Mouse (Mus musculus) lung, embryonic 15.5 days (tissue): ENCODE data around the gene Npas3. TPM values are rescaled to one million over a fixed set of nuclear protein-coding genes. Genes with fewer than 3 reads are reported as not detected.
A peak's percentile ranks its signal among the peaks of the same experiment; 100 is the strongest.

Experiments
- ATAC-seq: fragments of 200-750 bp; cut with Nextera tagmentation; 2 replicates; pipeline ENCODE4 v1.8.0; 2017; ENCODE audit warnings: moderate number of reproducible peaks, borderline replicate concordance; ENCODE audit not compliant: low FRiP score, low TSS enrichment; ENCODE audit errors: extremely low read depth
- H3K27ac ChIP-seq: fragments of 300-500 bp; sonication (generic); 2 replicates; pipeline ENCODE4 v1.5.1; 2015; ENCODE audit warnings: moderate library complexity, mild to moderate bottlenecking, inconsistent platforms
- H3K27me3 ChIP-seq: fragments of 300-500 bp; sonication (generic); 2 replicates; pipeline ENCODE4 v1.6.1; 2015; ENCODE audit warnings: inconsistent platforms
- H3K36me3 ChIP-seq: fragments of 300-500 bp; sonication (generic); 2 replicates; pipeline ENCODE4 v1.6.1; 2015; ENCODE audit warnings: inconsistent platforms
- H3K4me1 ChIP-seq: fragments of 300-500 bp; sonication (generic); 2 replicates; pipeline ENCODE4 v1.6.1; 2015; ENCODE audit warnings: inconsistent platforms
- H3K4me2 ChIP-seq: fragments of 300-500 bp; sonication (generic); 2 replicates; pipeline ENCODE4 v1.6.1; 2015; ENCODE audit warnings: inconsistent platforms, mild to moderate bottlenecking, moderate library complexity
- H3K4me3 ChIP-seq: fragments of 300-500 bp; sonication (generic); 2 replicates; pipeline ENCODE4 v1.5.1; 2015; ENCODE audit warnings: mild to moderate bottlenecking, inconsistent platforms
- H3K9ac ChIP-seq: fragments of 300-500 bp; sonication (generic); 2 replicates; pipeline ENCODE4 v1.6.1; 2015; ENCODE audit warnings: inconsistent platforms
- H3K9me3 ChIP-seq: fragments of 300-500 bp; sonication (generic); 2 replicates; pipeline ENCODE4 v1.6.1; 2016; ENCODE audit warnings: inconsistent platforms
- WGBS: fragments of 180-500 bp; shearing (Covaris S2); methylation state at CpG from one replicate; pipeline ENCODE4 v1.1.7; 2015; 5-methylcytosine and 5-hydroxymethylcytosine counted together
- polyA plus RNA-seq: library from polyadenylated mRNA; unstranded; fragments of >200 nt; fragmentation: Nextera tagmentation; extraction: Ambion mirVana; gene quantifications from 2 replicates; pipeline ENCODE4 v1.2.1, GENCODE M21; 2015

Gene Npas3
- polyA plus RNA-seq, 1 experiment from 2014 or later, result 0.59 TPM

GRCm38 (mm10) chr12:54044606-54045334 is 796.3 kb downstream of the Npas3 start:
- Histone ChIP-seq H3K4me2 (no peak overlapping the region), H3K36me3 (no peaks in the 10 kb centered on the region), H3K27ac (no peak overlapping the region), H3K4me1 (no peaks in the 10 kb centered on the region), H3K9me3 (no peaks in the 10 kb centered on the region), H3K27me3 (peaks cover 3% of the 10 kb centered on the region; the same call in 1 of the 2 replicates), H3K9ac (no peak overlapping the region), H3K4me3 (no peak overlapping the region)
- WGBS, result 71% methylated on average over 15 of the region's 15 CpGs
- ATAC-seq, result no peak

DNA sequence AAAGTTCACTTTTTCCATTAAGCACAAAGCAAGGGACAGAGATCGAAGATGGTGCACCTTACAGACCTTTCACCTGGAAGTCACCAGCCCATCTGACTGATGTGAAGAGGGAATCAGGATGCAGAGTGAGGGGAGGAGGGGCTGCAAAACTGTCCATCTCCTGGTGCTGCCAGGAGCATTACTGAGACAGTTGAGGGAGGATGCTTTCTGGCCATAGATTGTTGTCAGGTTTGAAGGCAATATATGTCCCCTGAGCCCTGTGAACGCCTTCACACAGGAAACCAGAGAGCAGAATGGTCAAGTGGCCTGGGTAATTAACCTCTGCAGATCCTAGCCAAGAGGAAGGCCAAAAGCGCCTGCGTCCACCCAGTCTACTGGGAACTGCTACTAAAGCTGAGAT is 796.9 kb downstream of the Npas3 start:
- Histone ChIP-seq H3K36me3 (no peaks in the 10 kb centered on the region), H3K27me3 (peaks cover 3% of the 10 kb centered on the region; the same call in 1 of the 2 replicates), H3K4me3 (no peak overlapping the region), H3K4me2 (no peak overlapping the region), H3K9ac (no peak overlapping the region), H3K27ac (no peak overlapping the region), H3K9me3 (no peaks in the 10 kb centered on the region), H3K4me1 (no peaks in the 10 kb centered on the region)
- no peak for ATAC-seq
- 73% methylated on average over 4 of the region's 4 CpGs for WGBS

GRCm38 (mm10) chr12:54046824-54047223 is 798.3 kb downstream of the Npas3 start:
- Histone ChIP-seq H3K4me1 (no peaks in the 10 kb centered on the region), H3K9me3 (no peaks in the 10 kb centered on the region)

DNA sequence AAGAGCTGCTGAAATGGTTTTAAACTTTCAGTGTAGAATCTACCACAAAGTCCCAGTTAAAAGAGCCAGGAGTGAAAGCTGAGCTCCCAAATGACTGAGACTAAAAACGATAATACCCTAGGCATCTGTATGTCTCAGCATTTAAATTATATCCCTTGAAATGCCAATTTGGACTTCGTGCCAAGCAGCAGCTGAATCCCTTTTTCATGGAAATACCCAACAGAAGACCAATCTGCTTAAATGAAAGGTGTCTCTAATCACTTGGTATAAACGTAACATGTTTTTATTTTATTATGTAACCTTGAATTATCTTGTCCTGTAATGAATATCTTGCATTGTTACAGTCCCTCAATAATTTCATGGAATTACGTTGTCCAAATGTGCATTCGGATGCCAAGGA is 799.6 kb downstream of the Npas3 start:
- H3K9me3 ChIP-seq, result no peaks in the 10 kb centered on the region
- ATAC-seq, result no peak
- H3K36me3 ChIP-seq, result no peaks in the 10 kb centered on the region
- no peaks in the 10 kb centered on the region for H3K4me1 ChIP-seq
- no peaks in the 10 kb centered on the region; the same call in 1 of the 2 replicates for H3K27me3 ChIP-seq
- no peak overlapping the region for H3K4me2 ChIP-seq
- H3K9ac ChIP-seq, result no peak overlapping the region
- WGBS, result 81% methylated on average over 5 of the region's 5 CpGs
- no peak overlapping the region for H3K27ac ChIP-seq
- H3K4me3 ChIP-seq, result no peak overlapping the region

More at GRCm38 (mm10) chr12:54046824-54047223, 798.3 kb downstream of the Npas3 start:
- H3K4me3 ChIP-seq, result no peak overlapping the region
- H3K9ac ChIP-seq, result no peak overlapping the region
- ATAC-seq, result no peak
- WGBS, result 66% methylated on average over 6 of the region's 6 CpGs
- no peak overlapping the region for H3K4me2 ChIP-seq
- H3K27ac ChIP-seq, result no peak overlapping the region
- H3K36me3 ChIP-seq, result no peaks in the 10 kb centered on the region
- peaks cover 2% of the 10 kb centered on the region; the same call in 1 of the 2 replicates for H3K27me3 ChIP-seq

GRCm38 (mm10) chr12:54049926-54050325 is 801.4 kb downstream of the Npas3 start:
- no peaks in the 10 kb centered on the region for H3K27me3 ChIP-seq
- no peaks in the 10 kb centered on the region for H3K36me3 ChIP-seq
- no peaks in the 10 kb centered on the region for H3K4me1 ChIP-seq
- no peak for ATAC-seq
- no peak overlapping the region for H3K4me2 ChIP-seq
- 85% methylated on average over 4 of the region's 4 CpGs for WGBS
- no peak overlapping the region for H3K4me3 ChIP-seq
- no peak overlapping the region for H3K9ac ChIP-seq
- no peaks in the 10 kb centered on the region for H3K9me3 ChIP-seq
- H3K27ac ChIP-seq, result no peak overlapping the region

DNA sequence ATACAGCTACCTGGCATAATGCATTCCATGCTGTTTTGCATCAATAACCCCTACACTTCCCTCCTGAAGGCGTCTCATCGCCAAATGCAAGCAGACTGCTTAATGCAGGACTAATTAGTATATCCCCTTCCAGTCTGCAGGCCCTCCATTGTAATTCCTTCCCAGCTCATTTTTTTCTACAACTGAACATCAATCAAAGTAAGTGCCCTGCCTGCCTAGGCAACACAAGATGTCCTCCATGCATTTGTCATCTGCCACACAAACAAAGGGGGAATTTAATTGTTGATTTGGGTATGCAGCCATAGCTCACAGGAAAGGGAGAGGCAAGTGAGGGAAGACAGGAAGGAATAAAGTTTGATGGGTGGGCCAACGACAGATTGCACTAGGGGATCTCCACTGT is 804.5 kb downstream of the Npas3 start:
- H3K27me3 ChIP-seq, result peaks cover 19% of the 10 kb centered on the region; the same call in 1 of the 2 replicates
- no peak overlapping the region for H3K4me3 ChIP-seq
- H3K4me2 ChIP-seq, result no peak overlapping the region
- no peaks in the 10 kb centered on the region for H3K36me3 ChIP-seq
- no peaks in the 10 kb centered on the region for H3K4me1 ChIP-seq
- no peak overlapping the region for H3K9ac ChIP-seq
- no peak overlapping the region for H3K27ac ChIP-seq
- 64% methylated on average over 3 of the region's 3 CpGs for WGBS
- no peak for ATAC-seq
- H3K9me3 ChIP-seq, result no peaks in the 10 kb centered on the region

- ATAC-seq, result no peak
- no peak overlapping the region for H3K4me2 ChIP-seq
- no peak overlapping the region for H3K4me3 ChIP-seq
- no peak overlapping the region for H3K27ac ChIP-seq
- no peak overlapping the region for H3K9ac ChIP-seq
- no peaks in the 10 kb centered on the region for H3K9me3 ChIP-seq
- H3K4me1 ChIP-seq, result no peaks in the 10 kb centered on the region
- WGBS, result 85% methylated on average over 6 of the region's 6 CpGs
- H3K36me3 ChIP-seq, result no peaks in the 10 kb centered on the region
- peaks cover 23% of the 10 kb centered on the region; the same call in 1 of the 2 replicates for H3K27me3 ChIP-seq
These were observed 805.1 kb downstream of the Npas3 start for GRCm38 (mm10) chr12:54053598-54053997.

DNA sequence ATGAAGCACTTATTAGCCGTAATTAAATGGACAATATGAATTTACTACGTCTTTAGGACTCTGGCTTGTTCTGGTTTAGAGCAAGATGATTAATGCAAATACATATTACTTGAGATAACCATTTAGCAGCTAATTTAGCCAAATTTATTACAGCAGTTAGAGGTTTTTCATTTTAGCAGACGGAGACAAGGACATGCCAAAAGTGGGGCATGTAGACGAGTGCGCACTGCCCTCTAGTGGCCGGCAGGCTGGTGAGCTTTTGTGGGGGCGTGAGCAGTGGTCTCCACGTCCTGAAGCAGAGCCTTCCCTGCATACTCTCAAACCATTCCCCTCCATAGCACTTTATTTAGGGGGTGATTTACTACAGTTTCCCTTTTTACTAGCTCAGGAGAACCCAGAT is 812.3 kb downstream of the Npas3 start:
- no peak overlapping the region for H3K4me3 ChIP-seq
- H3K4me1 ChIP-seq, result no peaks in the 10 kb centered on the region
- peaks cover 82% of the 10 kb centered on the region for H3K27me3 ChIP-seq
- H3K36me3 ChIP-seq, result no peaks in the 10 kb centered on the region
- H3K27ac ChIP-seq, result no peak overlapping the region
- WGBS, result 10% methylated on average over 8 of the region's 8 CpGs
- ATAC-seq, result no peak
- no peak overlapping the region for H3K9ac ChIP-seq
- H3K9me3 ChIP-seq, result no peaks in the 10 kb centered on the region
- H3K4me2 ChIP-seq, result no peak overlapping the region

DNA sequence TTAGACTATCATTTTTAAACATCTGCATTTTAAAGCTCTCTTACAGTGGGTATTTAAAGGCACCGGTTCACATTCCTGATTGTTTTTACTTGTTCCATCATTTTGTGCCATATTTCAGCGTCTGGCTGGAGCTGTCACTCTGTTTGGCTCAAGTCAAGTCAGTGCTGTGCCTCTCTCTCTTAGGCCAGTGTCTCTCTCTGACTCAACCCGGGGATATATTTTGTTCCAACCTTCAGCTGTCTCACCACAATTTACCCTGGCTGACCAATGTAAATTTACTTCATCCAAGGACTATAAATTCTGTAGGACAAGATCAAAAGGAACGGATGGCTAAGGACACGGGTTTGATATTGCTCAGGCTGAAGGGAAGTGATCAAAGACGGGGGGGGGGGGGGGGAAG is 812.7 kb downstream of the Npas3 start:
- H3K4me2 ChIP-seq, result no peak overlapping the region
- no peaks in the 10 kb centered on the region for H3K36me3 ChIP-seq
- H3K27ac ChIP-seq, result no peak overlapping the region
- H3K27me3 ChIP-seq, result peaks cover 80% of the 10 kb centered on the region
- no peak overlapping the region for H3K9ac ChIP-seq
- WGBS, result 42% methylated on average over 6 of the region's 6 CpGs
- no peak overlapping the region for H3K4me3 ChIP-seq
- no peak for ATAC-seq
- H3K9me3 ChIP-seq, result no peaks in the 10 kb centered on the region
- no peaks in the 10 kb centered on the region for H3K4me1 ChIP-seq

- peaks cover 12% of the 10 kb centered on the region for H3K4me1 ChIP-seq
- H3K27me3 ChIP-seq, result peaks cover 83% of the 10 kb centered on the region
- H3K4me2 ChIP-seq, result no peak overlapping the region
- H3K36me3 ChIP-seq, result no peaks in the 10 kb centered on the region
- no peak for ATAC-seq
- no peak overlapping the region for H3K9ac ChIP-seq
- WGBS, result 75% methylated on average over 16 of the region's 16 CpGs
- H3K27ac ChIP-seq, result no peak overlapping the region
- H3K4me3 ChIP-seq, result no peak overlapping the region
- no peaks in the 10 kb centered on the region for H3K9me3 ChIP-seq
These were observed 816.5 kb downstream of the Npas3 start for GRCm38 (mm10) chr12:54064986-54065385.

DNA sequence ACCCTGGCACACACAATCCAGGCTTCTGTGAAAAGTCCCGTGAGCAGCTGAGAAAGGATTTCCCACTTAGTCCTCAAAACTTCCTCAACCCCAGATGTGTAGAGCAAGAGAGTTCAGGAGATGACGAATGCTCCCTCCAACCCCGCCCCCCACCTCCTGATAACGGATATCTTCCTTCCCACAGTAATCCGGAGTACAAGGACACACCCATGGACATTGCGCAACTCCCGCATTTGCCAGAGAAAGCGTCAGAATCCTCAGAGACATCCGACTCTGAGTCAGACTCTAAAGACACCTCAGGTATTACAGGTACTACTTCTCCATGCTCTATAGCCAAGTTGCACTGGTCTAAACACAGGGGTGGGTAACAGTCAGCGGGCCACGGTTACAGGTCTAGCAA is 817.1 kb downstream of the Npas3 start:
- 51% methylated on average over 11 of the region's 11 CpGs for WGBS
- H3K27me3 ChIP-seq, result peaks cover 82% of the 10 kb centered on the region
- H3K27ac ChIP-seq, result no peak overlapping the region
- no peak for ATAC-seq
- no peaks in the 10 kb centered on the region for H3K9me3 ChIP-seq
- H3K9ac ChIP-seq, result no peak overlapping the region
- no peak overlapping the region for H3K4me2 ChIP-seq
- H3K36me3 ChIP-seq, result no peaks in the 10 kb centered on the region
- no peak overlapping the region for H3K4me3 ChIP-seq
- H3K4me1 ChIP-seq, result peaks cover 12% of the 10 kb centered on the region

GRCm38 (mm10) chr12:54067419-54067818 is 818.9 kb downstream of the Npas3 start:
- H3K4me1 ChIP-seq, result peaks cover 12% of the 10 kb centered on the region
- peaks cover 75% of the 10 kb centered on the region for H3K27me3 ChIP-seq
- no peak for ATAC-seq
- peak overlapping the region; percentile 69 for H3K4me2 ChIP-seq
- peak overlapping the region; percentile 38 for H3K4me3 ChIP-seq
- no peaks in the 10 kb centered on the region for H3K9me3 ChIP-seq
- no peak overlapping the region for H3K9ac ChIP-seq
- WGBS, result 29% methylated on average over 14 of the region's 14 CpGs
- no peak overlapping the region for H3K27ac ChIP-seq
- H3K36me3 ChIP-seq, result no peaks in the 10 kb centered on the region
